Mouse (Mus musculus) inflammation-experienced regulatory T-cells, adult 6 months (primary cell): ENCODE measurements around the gene Car11. TPM values are rescaled to one million over a fixed set of nuclear protein-coding genes. Genes with fewer than 3 reads are reported as not detected.

Experiments used
- ATAC-seq: one replicate; pipeline ENCODE4 v1.8.0; 2017
- polyA plus RNA-seq, 3 experiments: library from polyadenylated mRNA; unstranded; fragments of 100-300 nt; shearing (Covaris generic); gene quantifications; one replicate each; pipeline ENCODE4 v1.2.1; 2017

The Car11 gene
- polyA plus RNA-seq, 3 experiments from 2014 or later: 1.5 TPM; not detected in 1

DNA sequence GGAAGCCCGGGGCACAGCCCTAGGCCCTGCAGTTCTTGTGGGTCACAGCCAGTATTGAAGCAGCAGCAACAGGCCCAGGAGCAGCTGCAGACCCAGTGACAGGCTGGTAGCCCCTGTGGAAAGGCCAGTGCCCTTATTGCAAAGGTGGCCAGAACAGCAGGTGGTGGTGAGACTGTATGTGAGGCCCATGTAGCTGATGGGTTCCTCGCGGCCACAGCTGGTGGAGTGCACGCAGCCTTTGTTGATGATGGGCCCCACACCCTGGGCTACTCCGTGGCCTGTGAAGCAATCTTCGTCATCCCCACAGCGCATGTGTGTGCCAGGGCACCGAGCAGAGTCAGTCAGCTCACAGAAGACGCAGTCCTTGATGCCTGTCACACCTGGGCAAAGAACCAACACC lies 25.5 kb downstream of the Car11 start:
- ATAC-seq: no peak

- ATAC-seq: no peak
These were observed 26.1 kb downstream of the Car11 start, which contains the start of gene Spaca4 for GRCm38 (mm10) chr7:45725713-45726112. Spaca4 (minus strand) TSS chr7:45725813.

DNA sequence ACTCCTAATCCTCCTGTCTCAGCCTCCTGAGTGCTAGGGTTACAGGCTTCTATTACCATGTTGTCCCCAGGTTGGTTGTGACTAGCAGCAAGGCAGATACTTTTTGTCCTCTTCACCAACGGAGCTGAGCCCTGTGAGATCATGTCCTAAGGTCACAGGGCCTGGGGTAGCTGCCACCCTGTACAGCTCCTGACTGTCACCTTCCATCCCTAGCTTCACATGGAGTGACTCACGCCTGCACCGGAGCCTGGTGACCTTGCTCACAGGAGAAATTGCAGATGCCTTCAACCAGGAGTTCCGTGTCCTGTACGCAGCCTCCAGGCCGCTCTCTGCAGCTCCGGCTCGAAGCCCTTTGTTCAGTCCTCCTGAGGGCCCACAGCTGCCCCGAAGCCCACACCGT lies 26.8 kb downstream of the Car11 start:
- ATAC-seq: no peak

DNA sequence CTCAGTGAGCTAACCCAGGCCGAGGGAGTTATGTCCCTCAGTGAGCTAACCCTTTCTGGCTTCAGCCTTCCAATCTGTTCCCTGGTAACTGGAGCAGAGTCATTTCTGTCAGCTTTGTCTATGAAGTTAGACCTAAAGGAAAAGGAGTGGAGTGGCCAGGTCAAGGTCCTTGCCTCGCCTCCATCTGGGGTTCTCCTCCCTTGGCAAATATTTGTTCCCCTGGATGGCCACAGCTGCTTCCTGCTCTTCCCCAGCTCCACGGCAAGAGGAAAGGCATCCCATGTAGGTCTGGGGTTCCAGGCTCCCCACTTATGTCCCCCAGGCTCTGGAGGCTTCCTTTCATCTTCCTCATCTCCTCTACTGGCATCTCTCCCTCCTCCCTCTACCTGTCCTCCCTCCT lies 28.0 kb downstream of the Car11 start:
- no peak for ATAC-seq

DNA sequence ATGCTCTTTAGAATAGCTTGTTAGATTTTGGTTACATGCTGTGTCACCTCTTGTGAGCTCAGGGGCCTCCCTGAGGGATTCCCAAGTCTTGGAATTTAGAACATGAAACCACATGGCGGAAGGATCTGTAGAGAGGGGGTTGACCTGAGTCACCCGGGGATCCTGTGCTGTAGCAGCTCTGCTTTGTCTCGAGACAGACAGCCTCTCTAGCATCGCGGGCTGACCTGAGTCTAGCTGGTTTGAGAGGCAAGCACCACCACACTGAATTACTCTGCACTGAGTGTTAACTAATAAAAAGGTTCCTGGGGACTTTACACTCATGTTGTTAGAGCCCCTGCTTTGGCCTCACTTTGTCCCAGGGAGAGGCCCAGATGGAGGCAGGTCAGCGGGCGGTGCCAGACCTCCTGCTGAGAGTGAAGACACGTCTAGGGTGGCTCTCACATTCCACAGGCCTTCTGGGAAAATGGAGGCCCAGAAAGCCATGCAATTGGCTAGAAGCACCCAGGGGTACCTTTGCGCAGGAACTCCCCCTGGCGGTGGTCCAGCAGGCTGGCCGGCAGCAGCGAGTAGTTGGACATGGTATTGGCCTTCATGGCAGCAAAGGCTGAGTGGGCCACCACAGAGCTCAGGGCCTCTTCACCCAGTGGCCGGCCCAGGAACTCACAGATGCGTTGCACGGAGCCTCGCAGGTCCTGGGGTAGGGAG lies 31.2 kb downstream of the Car11 start:
- no peak for ATAC-seq

DNA sequence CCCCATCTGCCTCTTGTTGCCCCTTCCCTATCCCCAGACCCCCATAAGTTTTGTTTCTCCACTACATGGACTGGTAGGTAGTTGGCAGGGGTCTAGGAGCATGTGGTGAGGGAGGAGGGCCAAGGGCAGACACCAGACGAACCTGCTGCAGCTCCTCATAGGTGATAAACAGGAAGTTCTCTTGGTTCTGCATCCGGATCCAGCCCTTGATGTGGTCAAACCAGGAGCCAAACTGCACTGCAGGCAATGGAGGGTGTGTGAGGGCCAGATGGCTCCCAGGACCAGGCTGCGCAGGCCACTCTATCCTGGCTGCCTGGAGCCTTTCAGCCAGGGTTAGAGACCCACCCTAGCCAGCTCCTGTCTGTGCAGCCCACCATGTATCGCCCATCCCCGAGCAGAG lies 33.8 kb downstream of the Car11 start:
- ATAC-seq: peak; percentile 99

GRCm38 (mm10) chr7:45739162-45739763 lies 39.6 kb downstream of the Car11 start:
- peak; percentile 62 for ATAC-seq

DNA sequence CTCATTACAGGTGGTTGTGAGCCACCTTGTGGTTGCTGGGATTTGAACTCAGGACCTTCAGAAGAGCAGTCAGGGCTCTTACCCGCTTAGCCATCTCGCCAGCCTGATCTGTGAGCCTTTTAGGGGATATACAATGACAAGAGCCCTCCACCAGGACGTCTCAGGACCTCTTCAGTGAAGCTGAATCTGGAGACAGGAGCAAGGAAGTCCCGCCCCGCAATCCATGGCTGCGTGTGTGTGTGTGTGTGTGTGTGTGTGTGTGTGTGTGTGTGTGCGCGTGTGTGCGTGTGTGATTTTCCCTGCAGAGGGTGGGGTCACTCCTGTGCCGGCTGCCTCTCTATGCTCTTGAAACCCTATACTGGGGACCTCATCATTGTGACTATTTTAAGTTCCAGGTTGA lies 40.2 kb downstream of the Car11 start:
- ATAC-seq: no peak

- no peak for ATAC-seq
These were observed 41.7 kb downstream of the Car11 start for GRCm38 (mm10) chr7:45741308-45741707.

DNA sequence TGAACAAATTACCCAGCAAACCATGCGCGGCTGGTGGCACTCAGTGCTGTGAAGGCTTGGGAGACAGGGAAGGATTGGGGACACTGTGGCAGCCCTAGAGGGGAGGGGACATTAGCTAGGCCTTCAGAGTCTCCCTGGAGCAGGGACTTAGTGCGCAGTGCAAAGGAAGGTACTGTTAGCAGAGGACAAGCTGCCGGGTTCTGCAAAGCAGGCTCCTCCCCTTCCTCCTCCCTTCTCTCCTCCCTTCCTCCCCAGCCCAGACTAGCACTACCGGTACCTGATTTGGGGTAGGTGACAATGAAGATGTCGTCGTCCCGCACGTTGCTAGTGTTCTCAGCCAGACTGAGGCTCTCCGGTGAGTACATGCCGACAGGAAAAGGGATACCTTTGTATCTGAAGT lies 42.1 kb downstream of the Car11 start:
- peak; percentile 84 for ATAC-seq

- peak; percentile 57 for ATAC-seq
These were observed 42.7 kb downstream of the Car11 start for GRCm38 (mm10) chr7:45742338-45742737.

DNA sequence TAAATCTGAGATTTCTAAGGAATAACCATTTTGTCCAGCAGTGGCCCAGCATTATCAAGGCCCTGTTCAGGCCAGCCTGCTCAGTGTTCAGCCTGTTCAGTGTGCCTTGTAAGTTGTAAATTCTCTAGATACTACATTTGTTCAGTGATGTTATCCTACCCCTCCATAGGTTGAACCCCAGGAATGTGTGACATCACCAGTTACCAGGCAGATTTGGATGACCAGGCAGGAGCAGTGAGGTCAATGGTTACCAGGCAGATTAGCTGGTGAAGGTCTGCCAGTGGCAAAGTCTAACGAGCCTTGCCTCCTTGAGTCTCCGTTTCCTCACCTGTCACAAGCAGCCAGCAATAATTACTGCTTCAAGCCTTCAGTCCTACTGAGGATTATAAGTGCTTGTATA lies 44.7 kb downstream of the Car11 start:
- ATAC-seq: no peak

- ATAC-seq: no peak
These were observed 46.9 kb downstream of the Car11 start for GRCm38 (mm10) chr7:45746518-45746917.

GRCm38 (mm10) chr7:45747450-45747849 lies 47.8 kb downstream of the Car11 start:
- ATAC-seq: no peak

- no peak for ATAC-seq
These were observed 48.5 kb downstream of the Car11 start for GRCm38 (mm10) chr7:45748110-45748509.

DNA sequence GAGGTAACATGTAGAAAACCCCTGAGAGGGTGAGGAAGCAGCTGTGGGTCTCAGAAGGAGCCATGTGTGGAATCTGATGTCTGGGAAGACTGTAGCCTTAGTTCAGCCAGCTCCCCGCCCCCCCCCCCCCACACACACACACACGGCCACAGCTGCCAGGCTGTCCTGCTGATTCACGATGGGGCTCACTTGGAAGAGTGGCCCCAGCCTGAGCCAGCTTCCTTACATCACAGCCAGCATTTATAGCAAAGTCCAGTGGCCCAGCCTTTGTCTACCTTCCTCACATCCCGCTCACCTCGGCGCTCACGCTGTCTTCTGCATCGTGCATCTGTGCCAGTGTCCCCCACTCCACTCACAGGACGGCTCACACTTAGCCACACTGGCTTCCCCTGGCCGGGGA lies 49.8 kb downstream of the Car11 start:
- no peak for ATAC-seq

DNA sequence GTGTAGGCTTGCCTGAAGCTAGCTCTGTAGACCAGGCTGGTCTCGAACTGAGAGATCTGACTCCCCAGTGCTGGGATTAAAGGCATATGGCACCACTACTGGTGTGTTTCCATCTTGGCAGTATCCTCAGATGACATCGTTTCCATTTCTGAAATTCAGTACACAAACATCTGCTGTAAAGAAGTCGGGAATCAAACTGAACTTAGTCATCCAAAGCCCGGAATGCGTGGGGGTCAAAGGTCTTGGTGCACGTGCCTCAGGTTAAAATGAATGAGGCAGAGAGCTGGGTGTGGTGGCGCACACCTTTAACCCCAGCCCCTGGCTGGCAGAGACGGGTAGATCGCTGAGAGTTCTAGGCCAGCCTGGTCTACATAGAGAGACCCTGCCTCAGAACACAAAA lies 50.5 kb downstream of the Car11 start:
- ATAC-seq: no peak

Other genes starting within 250 kb of the Car11 start
- gene Ftl1, start 240.0 kb upstream of the Car11 start, polyA plus RNA-seq: 1,000 to 10,000 TPM; 1,271 to 2,003 (median 1,772) TPM
- 100 to 1,000 TPM; 138 to 175 (median 143) TPM for gene Bax, start 232.9 kb upstream of the Car11 start, polyA plus RNA-seq
- 1 to 10 TPM in 1 of 3 experiments, under 1 TPM in 2; 0.23 to 1.8 (median 0.29) TPM for gene Tulp2, start 218.0 kb upstream of the Car11 start, polyA plus RNA-seq
- not detected for gene Gm45808, start 213.0 kb upstream of the Car11 start, polyA plus RNA-seq
- 1 to 10 TPM; 1.0 to 1.1 (median 1.1) TPM for gene Dhdh, start 211.0 kb upstream of the Car11 start, polyA plus RNA-seq
- gene Nucb1, start 189.4 kb upstream of the Car11 start, polyA plus RNA-seq: 100 to 1,000 TPM; 119 to 153 (median 121) TPM
- 10 to 100 TPM; 30.4 to 76.6 (median 56.4) TPM for gene Ppp1r15a, start 173.6 kb upstream of the Car11 start, polyA plus RNA-seq
- gene Plekha4, start 173.5 kb upstream of the Car11 start, polyA plus RNA-seq: under 1 TPM; 0.36 to 0.78 (median 0.53) TPM
- gene Hsd17b14, start 144.9 kb upstream of the Car11 start, polyA plus RNA-seq: under 1 TPM; 0.82 to 0.95 (median 0.91) TPM
- gene Bcat2, start 129.7 kb upstream of the Car11 start, polyA plus RNA-seq: 10 to 100 TPM; 33.2 to 54.7 (median 51.4) TPM
- gene Fgf21, start 84.4 kb upstream of the Car11 start, polyA plus RNA-seq: not detected
- not detected for gene Fut1, start 82.6 kb upstream of the Car11 start, polyA plus RNA-seq
- gene Izumo1, start 78.0 kb upstream of the Car11 start, polyA plus RNA-seq: not detected
- gene Rasip1, start 72.4 kb upstream of the Car11 start, polyA plus RNA-seq: under 1 TPM in 1 of 3 experiments, not detected in 2; 0.17 TPM
- gene Mamstr, start 59.9 kb upstream of the Car11 start, polyA plus RNA-seq: not detected
- not detected for gene Fut2, start 33.4 kb upstream of the Car11 start, polyA plus RNA-seq
- not detected for gene Ntn5, start 15.8 kb upstream of the Car11 start, polyA plus RNA-seq
- gene Sec1, start 5.4 kb upstream of the Car11 start, polyA plus RNA-seq: under 1 TPM in 1 of 3 experiments, not detected in 2; 0.22 TPM
- gene Dbp, start 5.2 kb downstream of the Car11 start, polyA plus RNA-seq: 1 to 10 TPM; 3.1 to 8.6 (median 6.5) TPM
- 1,000 to 10,000 TPM; 1,609 to 2,946 (median 2,383) TPM for gene Rpl18, start 15.6 kb downstream of the Car11 start, polyA plus RNA-seq
- gene Sphk2, start 18.2 kb downstream of the Car11 start, polyA plus RNA-seq: 10 to 100 TPM; 12.1 to 17.3 (median 15.5) TPM
- under 1 TPM in 2 of 3 experiments, not detected in 1; 0.63 to 0.80 TPM for gene Fam83e, start 21.4 kb downstream of the Car11 start, polyA plus RNA-seq
- not detected for gene Spaca4, start 26.0 kb downstream of the Car11 start, polyA plus RNA-seq
- gene Lmtk3, start 83.9 kb downstream of the Car11 start, polyA plus RNA-seq: under 1 TPM in 1 of 3 experiments, not detected in 2; 0.58 TPM
- gene Sult2b1, start 84.8 kb downstream of the Car11 start, polyA plus RNA-seq: 1 to 10 TPM; 3.4 to 6.4 (median 3.8) TPM
- gene Cyth2, start 114.7 kb downstream of the Car11 start, polyA plus RNA-seq: 10 to 100 TPM; 11.9 to 19.8 (median 16.7) TPM
- gene Kcnj14, start 124.9 kb downstream of the Car11 start, polyA plus RNA-seq: not detected
- gene Grwd1, start 131.1 kb downstream of the Car11 start, polyA plus RNA-seq: 10 to 100 TPM; 16.5 to 29.3 (median 27.2) TPM
- gene Kdelr1, start 172.9 kb downstream of the Car11 start, polyA plus RNA-seq: 10 to 100 TPM; 18.9 to 39.3 (median 36.9) TPM
- gene Grin2d, start 178.5 kb downstream of the Car11 start, polyA plus RNA-seq: not detected
- gene Syngr4, start 196.9 kb downstream of the Car11 start, polyA plus RNA-seq: under 1 TPM in 1 of 3 experiments, not detected in 2; 0.52 TPM
- 1 to 10 TPM; 3.7 to 7.0 (median 5.0) TPM for gene Tmem143, start 197.1 kb downstream of the Car11 start, polyA plus RNA-seq
- gene Emp3, start 221.6 kb downstream of the Car11 start, polyA plus RNA-seq: 100 to 1,000 TPM; 512 to 771 (median 583) TPM
- 1 to 10 TPM; 1.4 to 1.8 (median 1.4) TPM for gene Ccdc114, start 224.2 kb downstream of the Car11 start, polyA plus RNA-seq